Mouse (Mus musculus): ENCODE measurements around the gene Diras1. TPM values are rescaled to one million over a fixed set of nuclear protein-coding genes. Genes with fewer than 3 reads are reported as not detected.
A peak's percentile ranks its signal among the peaks of the same experiment; 100 is the strongest.
"Not testable (repeated sequence)": the region's sequence is repeated elsewhere in the genome, so short reads cannot be mapped to it uniquely, and the experiment has no call there.

Diras1 gene
- 71.7 and 88.1 TPM in 2 replicates for polyA plus RNA-seq (2015; fragmentation: Nextera tagmentation; extraction: Ambion mirVana)

DNA sequence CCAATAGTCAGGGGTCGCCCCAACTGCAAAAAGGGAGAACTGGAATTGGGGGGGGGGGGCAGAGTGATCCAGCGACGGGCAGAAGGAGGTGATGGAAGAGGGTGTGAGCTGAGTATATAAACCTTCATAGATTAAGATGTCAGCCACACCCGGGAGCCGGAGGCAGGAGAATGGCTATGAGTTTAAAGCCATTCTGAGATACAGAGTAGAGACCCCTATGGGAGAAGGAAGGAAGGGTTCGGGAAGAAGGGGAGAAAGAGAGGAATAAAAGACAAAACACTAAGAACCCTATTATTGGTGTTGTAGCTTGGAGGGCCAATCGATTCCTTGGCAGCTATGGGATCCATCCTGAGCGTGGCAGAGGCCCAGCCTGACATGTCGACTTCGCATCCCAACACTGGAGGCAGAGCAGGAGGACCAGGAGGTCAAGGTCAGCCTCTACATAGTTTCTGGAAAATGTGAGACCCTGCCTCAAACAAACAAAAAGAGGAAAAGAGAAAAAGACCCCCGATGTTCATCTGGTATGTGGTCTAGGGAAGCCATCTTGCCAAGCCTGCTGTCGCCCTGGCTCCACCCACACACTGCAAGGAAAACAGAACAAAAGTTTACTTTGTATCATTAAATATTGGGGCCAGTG is at the start of gene Diras1:
Gene Diras1 (minus strand): TSS at position 24 of the 637 bp plus-strand sequence.
- H3K4me2 ChIP-seq (ENCODE audit: low read length) = peak within 1 kb of the TSS; percentile 93
- ATAC-seq = no peak
- H3K4me3 ChIP-seq (ENCODE audit: low read depth, low read length) = peak within 1 kb of the TSS; percentile 62
- peaks cover 30% of the 10 kb centered on the region for H3K4me1 ChIP-seq (ENCODE audit: control insufficient read depth, insufficient read depth, low read length)
- peak within 1 kb of the TSS; percentile 94 for H3K9ac ChIP-seq (ENCODE audit: low read depth, low read length)
- H3K9me3 ChIP-seq (replicated peaks; ENCODE audit: control insufficient read depth, low read length, poor library complexity, severe bottlenecking) = no peaks in the 10 kb centered on the region
- 45% methylated on average over 12 of the region's 12 CpGs for WGBS
- no peaks in the 10 kb centered on the region for H3K27me3 ChIP-seq (ENCODE audit: control insufficient read depth, insufficient read depth, low read depth, low read length)
- peaks cover 6% of the 10 kb centered on the region for H3K36me3 ChIP-seq (ENCODE audit: control insufficient read depth, insufficient read depth, low read length)
- peak within 1 kb of the TSS; percentile 43 for H3K27ac ChIP-seq (ENCODE audit: low read length)

DNA sequence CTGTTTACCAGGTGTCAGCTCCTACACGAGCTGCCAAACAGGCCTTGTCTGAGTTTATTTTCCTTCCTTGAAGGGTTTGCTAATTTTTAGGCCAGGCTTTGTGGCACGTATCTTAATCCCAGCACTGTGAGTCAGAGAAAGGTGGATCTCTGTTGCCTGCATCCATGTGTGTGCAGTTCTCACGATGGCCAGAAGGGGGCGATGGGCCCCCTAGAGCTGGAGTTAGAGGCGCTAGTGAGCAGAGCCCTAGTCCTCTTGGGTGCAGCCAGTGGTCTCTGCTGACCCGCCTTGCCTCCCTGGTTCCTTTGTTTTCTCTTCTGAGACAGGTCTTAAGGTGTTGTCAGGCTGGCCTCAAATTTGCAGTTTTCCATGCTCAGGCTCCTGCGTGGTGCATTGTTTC is 48.0 kb upstream of the Diras1 start:
- H3K9ac ChIP-seq (ENCODE audit: low read depth, low read length) = no peak overlapping the region
- H3K27ac ChIP-seq (ENCODE audit: low read length) = no peak overlapping the region
- ATAC-seq = no peak
- 65% methylated on average over 7 of the region's 7 CpGs for WGBS
- no peaks in the 10 kb centered on the region for H3K27me3 ChIP-seq (ENCODE audit: control insufficient read depth, insufficient read depth, low read depth, low read length)
- peaks cover 19% of the 10 kb centered on the region for H3K4me1 ChIP-seq (ENCODE audit: control insufficient read depth, insufficient read depth, low read length)
- peaks cover 29% of the 10 kb centered on the region for H3K36me3 ChIP-seq (ENCODE audit: control insufficient read depth, insufficient read depth, low read length)
- H3K4me2 ChIP-seq (ENCODE audit: low read length) = no peak overlapping the region
- H3K9me3 ChIP-seq (replicated peaks; ENCODE audit: control insufficient read depth, low read length, poor library complexity, severe bottlenecking) = no peaks in the 10 kb centered on the region; the same call in 1 of the 2 replicates
- no peak overlapping the region for H3K4me3 ChIP-seq (ENCODE audit: low read depth, low read length)

DNA sequence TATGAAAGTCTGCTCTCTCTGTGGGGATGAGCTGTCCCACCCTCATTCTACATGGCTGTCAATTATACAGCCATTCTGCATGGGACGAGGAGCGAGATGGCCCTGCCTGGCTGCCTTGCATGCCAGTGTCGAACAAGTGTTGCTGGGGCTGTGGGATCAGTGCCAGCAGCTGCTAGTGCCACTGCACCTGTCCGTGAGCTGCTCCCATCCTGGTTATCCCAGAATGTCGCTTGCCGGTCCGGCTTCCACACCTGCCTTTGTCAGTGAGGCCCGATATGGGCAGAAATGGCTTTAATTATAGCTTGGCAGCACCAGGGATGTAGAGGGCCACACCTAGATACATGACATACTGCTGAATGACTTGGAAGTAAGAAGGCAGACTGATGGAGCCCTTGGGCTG is 46.8 kb upstream of the Diras1 start:
- H3K27me3 ChIP-seq (ENCODE audit: control insufficient read depth, insufficient read depth, low read depth, low read length) = no peaks in the 10 kb centered on the region
- ATAC-seq = no peak
- H3K4me2 ChIP-seq (ENCODE audit: low read length) = no peak overlapping the region
- H3K4me1 ChIP-seq (ENCODE audit: control insufficient read depth, insufficient read depth, low read length) = peaks cover 19% of the 10 kb centered on the region
- 93% methylated on average over 8 of the region's 8 CpGs for WGBS
- H3K9me3 ChIP-seq (replicated peaks; ENCODE audit: control insufficient read depth, low read length, poor library complexity, severe bottlenecking) = no peaks in the 10 kb centered on the region; the same call in 1 of the 2 replicates
- peaks cover 22% of the 10 kb centered on the region for H3K36me3 ChIP-seq (ENCODE audit: control insufficient read depth, insufficient read depth, low read length)
- no peak overlapping the region for H3K27ac ChIP-seq (ENCODE audit: low read length)
- no peak overlapping the region; the same call in 1 of the 2 replicates for H3K9ac ChIP-seq (ENCODE audit: low read depth, low read length)
- H3K4me3 ChIP-seq (ENCODE audit: low read depth, low read length) = no peak overlapping the region

DNA sequence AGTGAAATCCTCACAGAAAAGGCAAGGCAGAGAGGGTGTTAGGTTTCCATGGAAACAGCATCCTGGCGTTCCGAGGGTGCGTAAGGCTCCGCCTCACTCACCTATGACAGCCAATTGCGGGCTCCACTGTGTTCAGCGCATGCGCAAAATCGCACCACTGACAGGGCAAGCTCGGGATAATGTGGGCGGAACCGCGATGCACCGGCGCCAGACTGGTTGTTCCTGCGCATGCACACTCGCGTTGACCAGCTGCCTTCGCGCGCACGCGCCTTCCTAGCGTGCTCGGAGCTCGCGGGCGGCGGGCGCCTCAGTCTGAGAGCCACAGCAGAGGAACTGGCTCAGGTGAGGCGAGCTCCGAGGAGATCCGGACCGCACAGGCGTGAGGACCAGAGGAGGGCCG is 44.4 kb upstream of the Diras1 start, which contains the start of gene Thop1:
Gene Thop1 (plus strand): TSS at position 200 of the 400 bp plus-strand sequence.
- Histone ChIP-seq H3K36me3 (ENCODE audit: control insufficient read depth, insufficient read depth, low read length) (peaks cover 15% of the 10 kb centered on the region), H3K9ac (ENCODE audit: low read depth, low read length) (peak within 1 kb of the TSS; percentile 80), H3K27ac (ENCODE audit: low read length) (peak within 1 kb of the TSS; percentile 74), H3K27me3 (ENCODE audit: control insufficient read depth, insufficient read depth, low read depth, low read length) (no peaks in the 10 kb centered on the region), H3K9me3 (replicated peaks; ENCODE audit: control insufficient read depth, low read length, poor library complexity, severe bottlenecking) (no peaks in the 10 kb centered on the region; the same call in 1 of the 2 replicates), H3K4me2 (ENCODE audit: low read length) (peak within 1 kb of the TSS; percentile 78), H3K4me1 (ENCODE audit: control insufficient read depth, insufficient read depth, low read length) (peaks cover 19% of the 10 kb centered on the region), H3K4me3 (ENCODE audit: low read depth, low read length) (peak within 1 kb of the TSS; percentile 70)
- peak; percentile 93 for ATAC-seq
- under 1% methylated on average over 35 of the region's 35 CpGs for WGBS

DNA sequence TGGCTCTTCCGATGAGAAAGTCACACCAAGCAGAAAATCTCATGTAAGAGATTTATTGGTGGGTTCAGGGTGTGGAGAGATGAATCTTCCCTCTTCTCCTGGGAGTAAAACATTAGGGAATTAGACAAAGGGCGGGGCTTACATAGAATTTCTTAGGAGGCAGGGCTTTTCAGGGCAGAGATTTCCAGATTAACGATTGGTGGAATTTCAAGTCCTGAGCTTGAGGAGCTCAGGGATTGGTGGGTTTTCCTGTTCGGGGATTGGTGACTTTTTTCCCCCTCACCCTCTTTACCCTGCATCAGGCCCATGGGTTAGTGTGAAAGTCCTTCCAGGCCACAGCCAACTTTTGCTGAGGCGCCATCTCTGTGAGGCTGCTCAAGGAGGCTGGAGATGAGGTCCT is 43.2 kb upstream of the Diras1 start:
- 82% methylated on average over 5 of the region's 5 CpGs for WGBS
- Histone ChIP-seq H3K27ac (ENCODE audit: low read length) (peak overlapping the region; percentile 74; the same call in 1 of the 2 replicates), H3K9me3 (replicated peaks; ENCODE audit: control insufficient read depth, low read length, poor library complexity, severe bottlenecking) (no peaks in the 10 kb centered on the region), H3K4me1 (ENCODE audit: control insufficient read depth, insufficient read depth, low read length) (peaks cover 19% of the 10 kb centered on the region), H3K9ac (ENCODE audit: low read depth, low read length) (no peak overlapping the region; the same call in 1 of the 2 replicates), H3K4me2 (ENCODE audit: low read length) (no peak overlapping the region), H3K36me3 (ENCODE audit: control insufficient read depth, insufficient read depth, low read length) (peaks cover 7% of the 10 kb centered on the region; the same call in 1 of the 2 replicates), H3K4me3 (ENCODE audit: low read depth, low read length) (no peak overlapping the region), H3K27me3 (ENCODE audit: control insufficient read depth, insufficient read depth, low read depth, low read length) (no peaks in the 10 kb centered on the region)
- no peak for ATAC-seq

DNA sequence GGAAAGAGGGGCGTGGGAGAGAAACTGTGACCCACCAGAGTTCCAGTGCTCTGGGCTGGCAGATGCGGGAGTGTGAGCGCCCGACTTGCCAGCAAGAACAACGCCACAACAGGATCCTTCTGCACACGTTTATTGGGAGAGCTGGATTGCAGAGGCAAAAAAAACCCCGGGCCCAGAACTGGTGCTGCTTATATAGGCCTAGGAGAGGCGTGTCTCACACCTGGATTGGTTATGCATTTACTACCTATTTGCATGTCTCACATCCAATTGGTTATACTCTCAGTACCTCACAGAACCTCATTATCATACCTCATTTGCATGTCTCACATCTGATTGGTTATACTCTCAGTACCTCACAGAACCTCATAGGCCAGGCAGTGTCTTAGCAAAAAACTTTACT is 39.1 kb upstream of the Diras1 start:
- 88% methylated on average over 8 of the region's 8 CpGs for WGBS
- not testable (repeated sequence) for ATAC-seq; H3K9ac ChIP-seq (ENCODE audit: low read depth, low read length); H3K4me3 ChIP-seq (ENCODE audit: low read depth, low read length); H3K36me3 ChIP-seq (ENCODE audit: control insufficient read depth, insufficient read depth, low read length); H3K27me3 ChIP-seq (ENCODE audit: control insufficient read depth, insufficient read depth, low read depth, low read length); H3K4me2 ChIP-seq (ENCODE audit: low read length); H3K9me3 ChIP-seq (replicated peaks; ENCODE audit: control insufficient read depth, low read length, poor library complexity, severe bottlenecking); H3K4me1 ChIP-seq (ENCODE audit: control insufficient read depth, insufficient read depth, low read length); H3K27ac ChIP-seq (ENCODE audit: low read length)

DNA sequence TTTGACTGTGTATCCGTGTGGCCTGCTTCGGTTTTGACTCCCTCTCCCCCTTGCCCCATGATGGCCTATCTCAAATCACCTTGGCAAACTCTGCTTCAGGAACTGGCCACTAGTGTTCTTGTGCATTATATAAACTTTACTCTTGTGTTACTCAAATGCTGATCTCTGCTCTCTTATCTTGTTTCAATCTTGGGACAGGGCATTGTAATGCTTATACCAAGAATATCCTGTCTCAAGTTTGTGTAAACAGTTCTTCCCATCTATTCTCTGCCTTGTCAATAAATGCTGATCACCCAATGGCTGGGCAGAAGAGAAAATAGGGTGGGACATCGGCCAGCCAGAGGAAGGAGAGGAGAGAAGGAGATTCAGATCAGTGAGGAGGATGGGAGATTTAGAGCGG is 37.2 kb upstream of the Diras1 start:
- Histone ChIP-seq H3K36me3 (ENCODE audit: control insufficient read depth, insufficient read depth, low read length) (no peaks in the 10 kb centered on the region), H3K4me1 (ENCODE audit: control insufficient read depth, insufficient read depth, low read length) (peaks cover 19% of the 10 kb centered on the region), H3K4me3 (ENCODE audit: low read depth, low read length) (no peak overlapping the region), H3K9ac (ENCODE audit: low read depth, low read length) (no peak overlapping the region), H3K9me3 (replicated peaks; ENCODE audit: control insufficient read depth, low read length, poor library complexity, severe bottlenecking) (no peaks in the 10 kb centered on the region), H3K27me3 (ENCODE audit: control insufficient read depth, insufficient read depth, low read depth, low read length) (no peaks in the 10 kb centered on the region), H3K4me2 (ENCODE audit: low read length) (no peak overlapping the region), H3K27ac (ENCODE audit: low read length) (no peak overlapping the region)
- no peak for ATAC-seq
- whole genome bisulfite sequencing = 74% methylated on average over 4 of the region's 4 CpGs

DNA sequence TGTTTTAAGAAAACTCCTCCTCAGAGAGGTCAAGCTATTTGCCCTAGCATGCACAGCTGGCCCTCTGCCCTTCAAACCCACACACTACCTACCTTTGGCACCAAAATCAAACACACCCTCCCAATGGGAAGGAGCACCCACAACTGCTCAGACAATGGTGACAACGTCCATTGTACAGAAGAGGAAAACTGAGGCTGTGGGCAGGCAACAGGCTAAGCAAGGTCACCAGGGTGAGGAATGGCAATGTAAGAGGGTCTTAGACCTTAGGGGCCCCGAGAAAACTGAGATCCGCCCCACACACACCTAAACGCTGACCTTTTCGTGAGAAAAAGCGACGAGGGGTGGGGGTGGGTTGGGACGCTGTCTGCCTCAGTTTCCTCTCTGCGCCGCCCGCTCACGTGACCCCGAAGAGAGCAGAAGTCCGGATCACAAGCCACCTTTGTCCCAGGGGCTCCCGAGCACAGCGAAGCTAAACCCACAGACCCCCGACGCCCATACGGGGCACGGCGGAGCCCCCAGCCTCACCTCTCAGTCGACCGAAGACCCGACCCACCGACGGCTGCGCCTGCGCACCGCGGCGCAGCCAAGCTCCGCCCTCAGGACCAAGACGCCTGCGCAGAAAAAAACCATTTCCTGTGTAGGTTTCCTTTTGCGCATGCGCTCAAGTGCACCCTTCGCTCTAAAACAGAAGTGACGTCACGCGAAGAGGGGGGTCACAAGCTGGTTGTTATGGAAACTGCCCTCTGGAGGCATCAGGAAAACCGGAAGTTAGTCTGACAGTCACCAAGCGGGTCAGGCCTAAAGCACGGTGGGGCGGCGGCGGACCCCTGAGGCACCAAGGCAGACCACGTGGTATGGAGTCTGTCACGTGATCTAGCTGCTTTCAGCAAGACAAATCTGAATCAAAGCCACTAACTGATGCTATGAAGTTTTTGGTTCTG is 34.4 kb upstream of the Diras1 start, which contains the start of gene Sgta:
Gene Sgta (minus strand): TSS at position 579 of the 941 bp plus-strand sequence.
- no peaks in the 10 kb centered on the region for H3K36me3 ChIP-seq (ENCODE audit: control insufficient read depth, insufficient read depth, low read length)
- peak within 1 kb of the TSS; percentile 48; the same call in 1 of the 2 replicates for H3K27ac ChIP-seq (ENCODE audit: low read length)
- peaks cover 27% of the 10 kb centered on the region for H3K4me1 ChIP-seq (ENCODE audit: control insufficient read depth, insufficient read depth, low read length)
- under 1% methylated on average over 48 of the region's 48 CpGs for WGBS
- H3K27me3 ChIP-seq (ENCODE audit: control insufficient read depth, insufficient read depth, low read depth, low read length) = no peaks in the 10 kb centered on the region
- H3K4me2 ChIP-seq (ENCODE audit: low read length) = peak within 1 kb of the TSS; percentile 99
- peak within 1 kb of the TSS; percentile 89 for H3K9ac ChIP-seq (ENCODE audit: low read depth, low read length)
- H3K9me3 ChIP-seq (replicated peaks; ENCODE audit: control insufficient read depth, low read length, poor library complexity, severe bottlenecking) = no peaks in the 10 kb centered on the region
- H3K4me3 ChIP-seq (ENCODE audit: low read depth, low read length) = peak within 1 kb of the TSS; percentile 75
- ATAC-seq = peak; percentile 92
